Mouse (Mus musculus): ENCODE results near the gene Rspry1. TPM values are rescaled to one million over a fixed set of nuclear protein-coding genes. Genes with fewer than 3 reads are reported as not detected.

Gene Rspry1
- total and polyA plus RNA-seq, 2 experiments from 2014 or later = 15.8 to 22.7 TPM

DNA sequence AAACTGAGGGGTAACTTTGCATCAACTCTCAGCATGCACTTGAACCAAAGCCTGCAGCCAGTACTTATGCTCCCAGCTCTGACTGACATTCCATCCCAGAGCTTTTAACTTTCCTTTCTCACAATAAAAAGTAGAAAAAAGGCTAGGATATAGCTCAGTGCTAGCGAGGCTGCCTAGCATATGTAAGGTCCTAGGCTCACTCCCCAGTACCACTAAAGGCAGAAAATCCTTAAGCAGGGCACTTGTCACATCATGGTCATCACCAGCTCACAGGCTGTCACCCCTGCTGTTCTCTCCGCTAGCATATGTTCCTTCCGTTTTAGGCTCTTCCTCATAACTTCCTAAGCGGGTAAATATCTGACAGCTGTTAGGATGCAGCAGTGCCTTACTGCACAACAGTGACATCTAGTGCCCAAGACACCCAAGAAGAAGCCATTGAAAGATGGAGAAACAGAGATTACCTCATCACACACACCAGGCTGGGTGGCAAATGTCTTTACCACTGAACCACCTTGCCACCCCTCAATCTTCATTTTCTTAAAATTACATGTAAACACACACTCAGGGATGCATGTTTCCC, 17.4 kb upstream of the Rspry1 start:
- no peak overlapping the region for H3K4me3 ChIP-seq (ENCODE audit: low read depth, low read length)
- no peaks in the 10 kb centered on the region for H3K27me3 ChIP-seq (ENCODE audit: control insufficient read depth, insufficient read depth, low read length)
- H3K4me2 ChIP-seq (ENCODE audit: low read depth, low read length) = no peak overlapping the region
- no peak overlapping the region for H3K9ac ChIP-seq (replicated peaks; ENCODE audit: low read depth, low read length)
- WGBS = 45% methylated on average over 4 of the region's 4 CpGs
- no peak overlapping the region for H3K27ac ChIP-seq (ENCODE audit: low read depth)
- peak; percentile 61 for TF ChIP-seq CTCF (IDR thresholded peaks at IDR 0.05; ENCODE audit: low read depth)
- no peak for TF ChIP-seq EP300 (IDR thresholded peaks at IDR 0.05; ENCODE audit: low read depth)
- H3K4me1 ChIP-seq (ENCODE audit: control insufficient read depth, insufficient read depth) = no peaks in the 10 kb centered on the region
- peaks cover 86% of the 10 kb centered on the region for H3K36me3 ChIP-seq (replicated peaks; ENCODE audit: control insufficient read depth, insufficient read depth, low read length)
- H3K9me3 ChIP-seq (replicated peaks; ENCODE audit: control insufficient read depth, low read length) = no peaks in the 10 kb centered on the region
- DNase-seq (ENCODE audit: low spot score) = peak; percentile 36
- no peak for ATAC-seq (ENCODE audit: insufficient read depth, low read depth)

DNA sequence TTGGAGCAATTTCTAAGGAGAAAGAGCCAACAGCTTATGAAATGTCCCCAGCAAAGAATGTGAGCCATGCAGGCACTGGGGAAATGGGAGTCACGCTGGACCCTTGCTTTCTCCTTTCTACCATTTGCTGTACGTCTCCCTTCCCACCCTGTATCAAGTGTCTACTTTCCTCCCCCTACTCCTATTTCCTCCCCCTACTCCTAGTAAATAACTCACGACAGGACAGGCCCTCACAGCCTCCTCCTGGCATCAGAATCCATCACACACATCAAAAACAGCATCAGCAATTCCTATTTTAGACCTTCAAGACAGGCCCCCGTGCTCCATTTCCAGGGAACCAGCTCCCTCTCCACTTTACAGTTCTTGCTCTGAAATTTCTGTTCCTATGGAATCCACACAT, 10.0 kb upstream of the Rspry1 start:
- Histone ChIP-seq H3K27me3 (ENCODE audit: control insufficient read depth, insufficient read depth, low read length) (no peaks in the 10 kb centered on the region), H3K9ac (replicated peaks; ENCODE audit: low read depth, low read length) (no peak overlapping the region), H3K4me1 (ENCODE audit: control insufficient read depth, insufficient read depth) (no peaks in the 10 kb centered on the region), H3K4me3 (ENCODE audit: low read depth, low read length) (no peak overlapping the region), H3K9me3 (replicated peaks; ENCODE audit: control insufficient read depth, low read length) (no peaks in the 10 kb centered on the region), H3K4me2 (ENCODE audit: low read depth, low read length) (no peak overlapping the region), H3K27ac (ENCODE audit: low read depth) (no peak overlapping the region), H3K36me3 (replicated peaks; ENCODE audit: control insufficient read depth, insufficient read depth, low read length) (peaks cover 27% of the 10 kb centered on the region)
- 58% methylated on average over 4 of the region's 4 CpGs for WGBS
- DNase-seq (ENCODE audit: low spot score) (no peak), ATAC-seq (ENCODE audit: insufficient read depth, low read depth) (no peak)
- no peak for TF ChIP-seq CTCF (IDR thresholded peaks at IDR 0.05; ENCODE audit: low read depth)
- TF ChIP-seq EP300 (IDR thresholded peaks at IDR 0.05; ENCODE audit: low read depth) = no peak

DNA sequence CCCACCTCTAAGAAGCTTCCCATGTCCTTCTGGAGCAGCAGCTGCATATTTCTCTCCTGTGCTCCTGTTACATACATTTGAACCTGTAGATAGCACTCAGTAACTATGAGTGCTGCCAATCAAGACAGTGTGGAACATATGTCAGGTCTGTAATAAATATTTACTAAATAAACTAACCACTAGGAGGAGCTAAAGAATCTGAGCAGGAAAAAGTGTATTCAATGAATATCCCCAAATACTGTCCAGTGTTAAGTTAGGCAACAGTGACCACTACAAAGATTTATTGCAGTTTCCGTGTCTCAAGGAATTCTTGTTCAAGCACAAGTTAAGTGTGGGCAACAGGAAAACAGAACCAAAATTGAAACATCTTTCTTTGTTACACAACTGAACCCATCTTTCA, 7.5 kb upstream of the Rspry1 start:
- H3K27ac ChIP-seq (ENCODE audit: low read depth) = no peak overlapping the region
- H3K4me3 ChIP-seq (ENCODE audit: low read depth, low read length) = no peak overlapping the region
- DNase-seq (ENCODE audit: low spot score) (peak; percentile 21), ATAC-seq (ENCODE audit: insufficient read depth, low read depth) (no peak)
- H3K36me3 ChIP-seq (replicated peaks; ENCODE audit: control insufficient read depth, insufficient read depth, low read length) = peaks cover 3% of the 10 kb centered on the region; the same call in 1 of the 2 replicates
- no peak overlapping the region for H3K4me2 ChIP-seq (ENCODE audit: low read depth, low read length)
- TF ChIP-seq CTCF (IDR thresholded peaks at IDR 0.05; ENCODE audit: low read depth) (peak; percentile 38), EP300 (IDR thresholded peaks at IDR 0.05; ENCODE audit: low read depth) (no peak)
- H3K9me3 ChIP-seq (replicated peaks; ENCODE audit: control insufficient read depth, low read length) = no peaks in the 10 kb centered on the region
- WGBS = 80% methylated on average over 1 of the region's 1 CpGs
- no peaks in the 10 kb centered on the region for H3K27me3 ChIP-seq (ENCODE audit: control insufficient read depth, insufficient read depth, low read length)
- H3K9ac ChIP-seq (replicated peaks; ENCODE audit: low read depth, low read length) = no peak overlapping the region
- H3K4me1 ChIP-seq (ENCODE audit: control insufficient read depth, insufficient read depth) = no peaks in the 10 kb centered on the region

DNA sequence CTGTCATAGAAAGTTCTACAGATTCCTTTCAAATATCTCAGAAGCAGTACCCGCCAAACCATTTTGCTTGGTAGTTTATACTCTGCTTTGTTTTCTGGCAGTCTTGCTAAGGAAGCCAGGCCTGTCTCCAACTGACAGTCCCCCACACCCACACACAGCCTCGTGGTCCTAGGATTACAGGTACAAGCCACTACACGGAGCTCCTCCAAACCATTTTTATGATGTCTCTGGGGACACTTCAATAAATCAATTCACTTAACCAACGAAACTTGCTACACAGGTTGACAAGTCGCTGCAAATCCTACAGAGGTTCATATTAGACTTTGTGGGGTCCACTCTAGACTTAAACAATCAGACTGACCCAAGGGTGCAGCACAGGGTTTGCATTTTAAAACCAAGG, 1.3 kb upstream of the Rspry1 start:
- WGBS = 21% methylated on average over 5 of the region's 5 CpGs
- Histone ChIP-seq H3K36me3 (replicated peaks; ENCODE audit: control insufficient read depth, insufficient read depth, low read length) (no peaks in the 10 kb centered on the region), H3K9ac (replicated peaks; ENCODE audit: low read depth, low read length) (peak overlapping the region; percentile 97), H3K27ac (ENCODE audit: low read depth) (peak overlapping the region; percentile 96), H3K4me3 (ENCODE audit: low read depth, low read length) (peak overlapping the region; percentile 98), H3K27me3 (ENCODE audit: control insufficient read depth, insufficient read depth, low read length) (no peaks in the 10 kb centered on the region), H3K9me3 (replicated peaks; ENCODE audit: control insufficient read depth, low read length) (no peaks in the 10 kb centered on the region), H3K4me2 (ENCODE audit: low read depth, low read length) (peak overlapping the region; percentile 85), H3K4me1 (ENCODE audit: control insufficient read depth, insufficient read depth) (peaks cover 18% of the 10 kb centered on the region)
- no peak for ATAC-seq (ENCODE audit: insufficient read depth, low read depth)
- DNase-seq (ENCODE audit: low spot score) = no peak
- TF ChIP-seq CTCF (IDR thresholded peaks at IDR 0.05; ENCODE audit: low read depth) = no peak
- no peak for TF ChIP-seq EP300 (IDR thresholded peaks at IDR 0.05; ENCODE audit: low read depth)

DNA sequence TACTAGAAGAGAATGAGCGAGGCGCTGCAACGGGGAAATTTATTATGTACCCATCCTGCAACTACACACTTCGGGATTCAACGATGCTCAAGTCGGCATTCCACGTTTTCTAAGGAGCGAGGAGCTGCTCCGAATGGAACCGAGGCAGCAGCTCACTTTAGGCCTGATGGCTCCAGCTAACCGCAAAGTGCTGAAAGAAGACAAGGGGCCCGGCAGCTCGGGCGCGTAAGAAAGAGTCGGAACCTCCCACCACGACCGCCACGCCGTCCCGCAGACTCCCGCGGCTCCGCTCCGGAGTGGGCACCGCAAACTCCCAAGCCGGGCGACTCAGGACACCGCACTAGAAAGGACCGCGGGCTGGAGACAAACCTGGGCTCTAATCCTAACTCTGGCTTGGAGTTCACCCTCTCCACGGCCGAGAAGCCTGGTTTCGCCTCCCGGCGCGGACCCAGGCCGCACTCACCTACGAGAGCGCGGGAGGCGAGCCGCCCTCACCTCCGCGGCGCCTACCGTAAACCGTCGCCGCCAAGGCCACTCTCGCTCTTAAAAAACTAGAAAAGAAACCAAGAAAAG, 617 bp upstream of the Rspry1 start:
- peak; percentile 8 for DNase-seq (ENCODE audit: low spot score)
- ATAC-seq (ENCODE audit: insufficient read depth, low read depth) = no peak; the same call in 1 of the 2 replicates

More for the DNA sequence above, 617 bp upstream of the Rspry1 start:
- Histone ChIP-seq H3K9me3 (replicated peaks; ENCODE audit: control insufficient read depth, low read length) (no peaks in the 10 kb centered on the region), H3K27me3 (ENCODE audit: control insufficient read depth, insufficient read depth, low read length) (no peaks in the 10 kb centered on the region), H3K4me1 (ENCODE audit: control insufficient read depth, insufficient read depth) (peaks cover 18% of the 10 kb centered on the region), H3K4me2 (ENCODE audit: low read depth, low read length) (peak overlapping the region; percentile 85), H3K9ac (replicated peaks; ENCODE audit: low read depth, low read length) (peak overlapping the region; percentile 97), H3K36me3 (replicated peaks; ENCODE audit: control insufficient read depth, insufficient read depth, low read length) (no peaks in the 10 kb centered on the region), H3K4me3 (ENCODE audit: low read depth, low read length) (peak overlapping the region; percentile 98), H3K27ac (ENCODE audit: low read depth) (peak overlapping the region; percentile 96)
- WGBS = under 1% methylated on average over 51 of the region's 51 CpGs
- TF ChIP-seq CTCF (IDR thresholded peaks at IDR 0.05; ENCODE audit: low read depth) (no peak), EP300 (IDR thresholded peaks at IDR 0.05; ENCODE audit: low read depth) (no peak)
